Mouse (Mus musculus) E14TG2a.4 (cell line): ENCODE data around the gene H2-Q1.

ENCODE experiments used
- CTCF ChIP-seq: conservative IDR thresholded peaks from 2 replicates; pipeline ENCODE4 v1.5.1; 2014; ENCODE audit warnings: low read length
- NANOG ChIP-seq: IDR thresholded peaks from 2 replicates; pipeline ENCODE4 v1.6.1; 2014; ENCODE audit warnings: borderline replicate concordance, low read length, mixed read lengths
- POU5F1 ChIP-seq: IDR thresholded peaks from 2 replicates; pipeline ENCODE4 v1.6.1; 2014; ENCODE audit warnings: low read length, borderline replicate concordance

GRCm38 (mm10) chr17:35303271-35303670 lies 16.9 kb upstream of the H2-Q1 start:
- TF ChIP-seq CTCF, result no peak
- TF ChIP-seq POU5F1, result no peak
- TF ChIP-seq NANOG, result no peak
